Mouse (Mus musculus) erythroblast, embryonic 14.5 days (primary cell): Measurements from ENCODE around the gene Ctdnep1. TPM values are rescaled to one million over a fixed set of nuclear protein-coding genes. Genes with fewer than 3 reads are reported as not detected.

Source experiments
- H3K27me3 ChIP-seq: 2 replicates; pipeline ENCODE4 v1.6.1; 2012; ENCODE audit warnings: inconsistent platforms; ENCODE audit not compliant: control insufficient read depth
- H3K36me3 ChIP-seq: 2 replicates; pipeline ENCODE4 v1.6.1; 2012; ENCODE audit warnings: mild to moderate bottlenecking, inconsistent platforms; ENCODE audit not compliant: control insufficient read depth
- H3K4me1 ChIP-seq: 2 replicates; pipeline ENCODE4 v1.6.1; 2012; ENCODE audit warnings: inconsistent platforms; ENCODE audit not compliant: control insufficient read depth
- H3K4me3 ChIP-seq: replicated peaks from 2 replicates; pipeline ENCODE3; 2012; ENCODE audit warnings: moderate library complexity, mild to moderate bottlenecking, inconsistent platforms
- H3K9me3 ChIP-seq: 2 replicates; pipeline ENCODE4 v1.6.1; 2012; ENCODE audit warnings: low read length, inconsistent platforms, mixed read lengths; ENCODE audit not compliant: control insufficient read depth
- GATA1 ChIP-seq: IDR thresholded peaks from 2 replicates; pipeline ENCODE4 v1.6.1; 2012; ENCODE audit warnings: low read length, inconsistent platforms, mixed read lengths
- TAL1 ChIP-seq: IDR thresholded peaks from 3 replicates; pipeline ENCODE4 v1.6.1; 2012; ENCODE audit warnings: low read length, inconsistent platforms, mixed read lengths
- polyA plus RNA-seq: library from polyadenylated mRNA; stranded (reverse); fragments of >175 nt; gene quantifications from 2 replicates; pipeline ENCODE4 v1.2.3, GENCODE M21; 2012

Ctdnep1 gene
- polyA plus RNA-seq, 1 experiment, result 23.2 TPM

GRCm38 (mm10) chr11:69937385-69937784 lies 43.6 kb upstream of the Ctdnep1 start:
- peaks cover 66% of the 10 kb centered on the region for H3K4me1 ChIP-seq
- H3K36me3 ChIP-seq, result peaks cover 16% of the 10 kb centered on the region
- H3K27me3 ChIP-seq, result peaks cover 70% of the 10 kb centered on the region
- H3K9me3 ChIP-seq, result peaks cover 17% of the 10 kb centered on the region
- H3K4me3 ChIP-seq, result no peak overlapping the region
- TF ChIP-seq GATA1 (no peak), TAL1 (no peak)

GRCm38 (mm10) chr11:69937834-69938233 lies 43.1 kb upstream of the Ctdnep1 start:
- peaks cover 72% of the 10 kb centered on the region for H3K27me3 ChIP-seq
- peaks cover 70% of the 10 kb centered on the region for H3K4me1 ChIP-seq
- no peak for TF ChIP-seq GATA1
- TF ChIP-seq TAL1, result no peak

GRCm38 (mm10) chr11:69938401-69938979 lies 42.5 kb upstream of the Ctdnep1 start:
- Histone ChIP-seq H3K9me3 (peaks cover 17% of the 10 kb centered on the region), H3K4me3 (no peak overlapping the region), H3K27me3 (peaks cover 78% of the 10 kb centered on the region), H3K4me1 (peaks cover 77% of the 10 kb centered on the region), H3K36me3 (peaks cover 27% of the 10 kb centered on the region)
- TF ChIP-seq TAL1 (no peak), GATA1 (no peak)

More at GRCm38 (mm10) chr11:69937834-69938233, 43.1 kb upstream of the Ctdnep1 start:
- H3K9me3 ChIP-seq, result peaks cover 17% of the 10 kb centered on the region
- H3K4me3 ChIP-seq, result no peak overlapping the region
- H3K36me3 ChIP-seq, result peaks cover 20% of the 10 kb centered on the region

GRCm38 (mm10) chr11:69939181-69939580 lies 41.8 kb upstream of the Ctdnep1 start:
- TF ChIP-seq TAL1, result no peak
- TF ChIP-seq GATA1, result no peak
- Histone ChIP-seq H3K27me3 (peaks cover 74% of the 10 kb centered on the region), H3K9me3 (peaks cover 17% of the 10 kb centered on the region), H3K4me1 (peaks cover 78% of the 10 kb centered on the region), H3K4me3 (no peak overlapping the region), H3K36me3 (peaks cover 34% of the 10 kb centered on the region)

GRCm38 (mm10) chr11:69939731-69940130 lies 41.2 kb upstream of the Ctdnep1 start:
- Histone ChIP-seq H3K4me3 (no peak overlapping the region), H3K27me3 (peaks cover 71% of the 10 kb centered on the region), H3K4me1 (peaks cover 78% of the 10 kb centered on the region), H3K36me3 (peaks cover 39% of the 10 kb centered on the region), H3K9me3 (peaks cover 17% of the 10 kb centered on the region)
- no peak for TF ChIP-seq GATA1
- no peak for TF ChIP-seq TAL1

GRCm38 (mm10) chr11:69940962-69941361 lies 40.0 kb upstream of the Ctdnep1 start:
- peaks cover 61% of the 10 kb centered on the region for H3K27me3 ChIP-seq
- peaks cover 51% of the 10 kb centered on the region for H3K36me3 ChIP-seq
- no peak overlapping the region for H3K4me3 ChIP-seq
- H3K4me1 ChIP-seq, result peaks cover 78% of the 10 kb centered on the region
- H3K9me3 ChIP-seq, result peaks cover 7% of the 10 kb centered on the region
- TF ChIP-seq GATA1 (no peak), TAL1 (no peak)

- H3K4me3 ChIP-seq, result peak overlapping the region; percentile 86
- H3K36me3 ChIP-seq, result peaks cover 68% of the 10 kb centered on the region
- TF ChIP-seq GATA1 (no peak), TAL1 (no peak)
- H3K9me3 ChIP-seq, result no peaks in the 10 kb centered on the region; the same call in 1 of the 2 replicates
- peaks cover 71% of the 10 kb centered on the region for H3K4me1 ChIP-seq
- H3K27me3 ChIP-seq, result peaks cover 25% of the 10 kb centered on the region
These were observed 35.7 kb upstream of the Ctdnep1 start for GRCm38 (mm10) chr11:69945216-69945615.

GRCm38 (mm10) chr11:69945997-69946891 lies 34.7 kb upstream of the Ctdnep1 start:
- H3K4me3 ChIP-seq, result peak overlapping the region; percentile 86
- H3K9me3 ChIP-seq, result no peaks in the 10 kb centered on the region; the same call in 1 of the 2 replicates
- TF ChIP-seq GATA1 (peak; percentile 89), TAL1 (peak; percentile 94)
- peaks cover 62% of the 10 kb centered on the region for H3K36me3 ChIP-seq
- H3K4me1 ChIP-seq, result peaks cover 70% of the 10 kb centered on the region
- peaks cover 30% of the 10 kb centered on the region for H3K27me3 ChIP-seq
